Mouse (Mus musculus) lung, embryonic 15.5 days (tissue): ENCODE measurements around the gene Haus2. TPM values are rescaled to one million over a fixed set of nuclear protein-coding genes. Genes with fewer than 3 reads are reported as not detected.
"Not testable (repeated sequence)": the region's sequence is repeated elsewhere in the genome, so short reads cannot be mapped to it uniquely, and the experiment has no call there.

ENCODE experiments used
- ATAC-seq: fragments of 200-750 bp; cut with Nextera tagmentation; 2 replicates; pipeline ENCODE4 v1.8.0; 2017; ENCODE audit warnings: moderate number of reproducible peaks, borderline replicate concordance; ENCODE audit not compliant: low FRiP score, low TSS enrichment; ENCODE audit errors: extremely low read depth
- H3K27ac ChIP-seq: fragments of 300-500 bp; sonication (generic); 2 replicates; pipeline ENCODE4 v1.5.1; 2015; ENCODE audit warnings: moderate library complexity, mild to moderate bottlenecking, inconsistent platforms
- H3K27me3 ChIP-seq: fragments of 300-500 bp; sonication (generic); 2 replicates; pipeline ENCODE4 v1.6.1; 2015; ENCODE audit warnings: inconsistent platforms
- H3K36me3 ChIP-seq: fragments of 300-500 bp; sonication (generic); 2 replicates; pipeline ENCODE4 v1.6.1; 2015; ENCODE audit warnings: inconsistent platforms
- H3K4me1 ChIP-seq: fragments of 300-500 bp; sonication (generic); 2 replicates; pipeline ENCODE4 v1.6.1; 2015; ENCODE audit warnings: inconsistent platforms
- H3K4me2 ChIP-seq: fragments of 300-500 bp; sonication (generic); 2 replicates; pipeline ENCODE4 v1.6.1; 2015; ENCODE audit warnings: inconsistent platforms, mild to moderate bottlenecking, moderate library complexity
- H3K4me3 ChIP-seq: fragments of 300-500 bp; sonication (generic); 2 replicates; pipeline ENCODE4 v1.5.1; 2015; ENCODE audit warnings: mild to moderate bottlenecking, inconsistent platforms
- H3K9ac ChIP-seq: fragments of 300-500 bp; sonication (generic); 2 replicates; pipeline ENCODE4 v1.6.1; 2015; ENCODE audit warnings: inconsistent platforms
- H3K9me3 ChIP-seq: fragments of 300-500 bp; sonication (generic); 2 replicates; pipeline ENCODE4 v1.6.1; 2016; ENCODE audit warnings: inconsistent platforms
- WGBS: fragments of 180-500 bp; shearing (Covaris S2); methylation state at CpG from one replicate; pipeline ENCODE4 v1.1.7; 2015; 5-methylcytosine and 5-hydroxymethylcytosine counted together
- polyA plus RNA-seq: library from polyadenylated mRNA; unstranded; fragments of >200 nt; fragmentation: Nextera tagmentation; extraction: Ambion mirVana; gene quantifications from 2 replicates; pipeline ENCODE4 v1.2.1, GENCODE M21; 2015

Haus2 gene
- 21.9 and 25.4 TPM in 2 replicates for polyA plus RNA-seq

DNA sequence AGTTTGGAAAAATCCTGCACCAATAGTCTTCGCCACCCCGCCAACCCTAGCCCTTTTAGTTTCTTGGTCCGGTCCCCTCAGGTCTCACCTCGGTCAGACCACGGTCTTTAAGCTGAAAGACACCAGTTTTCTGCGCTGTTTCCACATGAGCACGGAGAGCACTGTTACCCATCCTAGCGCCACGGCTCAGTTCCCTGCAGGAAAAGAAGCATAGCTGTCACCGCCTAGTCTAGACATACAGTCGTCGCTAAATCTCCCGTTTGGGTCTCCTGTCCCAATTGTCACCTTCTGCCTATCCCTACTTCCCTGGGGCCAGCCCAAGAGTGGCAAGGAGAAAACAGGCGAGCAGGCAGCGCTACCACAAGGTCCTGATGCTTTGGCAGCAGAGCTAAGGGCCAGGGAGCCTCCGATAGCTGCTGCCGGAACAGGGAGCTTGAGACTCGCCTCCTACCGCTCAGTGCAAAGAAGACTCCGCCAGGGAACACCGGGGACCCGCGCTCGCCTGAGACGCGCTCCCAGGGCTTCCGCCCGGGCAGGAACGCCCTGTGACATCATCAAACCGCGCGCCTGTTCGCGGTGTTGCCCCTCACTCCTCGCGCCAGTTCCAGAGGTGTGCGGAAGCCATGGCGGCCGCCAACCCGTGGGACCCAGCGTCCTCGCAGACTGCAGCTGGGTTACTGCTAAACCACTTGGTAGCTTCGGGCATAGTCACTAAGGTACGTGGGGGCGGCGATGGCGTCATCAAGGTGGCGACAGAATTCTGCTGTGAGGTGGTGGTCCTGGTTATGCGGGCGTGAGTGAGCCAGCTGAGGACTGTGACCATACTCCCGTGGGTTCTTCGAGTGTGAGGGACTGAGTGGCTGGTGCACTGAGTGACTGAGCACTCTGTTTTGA lies at the start of gene Haus2, which contains the start of gene Lrrc57:
Haus2 (plus strand) TSS at position 554 of the 894 bp plus-strand sequence.
Lrrc57 (minus strand) TSS at position 691 of the 894 bp plus-strand sequence.
- H3K36me3 ChIP-seq, result peaks cover 13% of the 10 kb centered on the region; the same call in 1 of the 2 replicates
- no peaks in the 10 kb centered on the region for H3K9me3 ChIP-seq
- peak within 1 kb of the TSS; percentile 78 for H3K9ac ChIP-seq
- no peaks in the 10 kb centered on the region for H3K27me3 ChIP-seq
- H3K4me1 ChIP-seq, result peaks cover 20% of the 10 kb centered on the region
- peak within 1 kb of the TSS; percentile 73 for H3K4me2 ChIP-seq
- 0% methylated on average over 52 of the region's 52 CpGs for WGBS
- peak within 1 kb of the TSS; percentile 92 for H3K27ac ChIP-seq
- peak within 1 kb of the TSS; percentile 89 for H3K4me3 ChIP-seq
- peak; percentile 97 for ATAC-seq

GRCm38 (mm10) chr2:120561524-120561923 lies 47.7 kb upstream of the Haus2 start:
- no peak overlapping the region for H3K9ac ChIP-seq
- ATAC-seq, result no peak
- no peaks in the 10 kb centered on the region for H3K27me3 ChIP-seq
- 67% methylated on average over 1 of the region's 1 CpGs for WGBS
- H3K36me3 ChIP-seq, result no peaks in the 10 kb centered on the region
- no peaks in the 10 kb centered on the region for H3K9me3 ChIP-seq
- no peak overlapping the region for H3K4me3 ChIP-seq
- peaks cover 17% of the 10 kb centered on the region for H3K4me1 ChIP-seq
- no peak overlapping the region for H3K27ac ChIP-seq
- no peak overlapping the region for H3K4me2 ChIP-seq

DNA sequence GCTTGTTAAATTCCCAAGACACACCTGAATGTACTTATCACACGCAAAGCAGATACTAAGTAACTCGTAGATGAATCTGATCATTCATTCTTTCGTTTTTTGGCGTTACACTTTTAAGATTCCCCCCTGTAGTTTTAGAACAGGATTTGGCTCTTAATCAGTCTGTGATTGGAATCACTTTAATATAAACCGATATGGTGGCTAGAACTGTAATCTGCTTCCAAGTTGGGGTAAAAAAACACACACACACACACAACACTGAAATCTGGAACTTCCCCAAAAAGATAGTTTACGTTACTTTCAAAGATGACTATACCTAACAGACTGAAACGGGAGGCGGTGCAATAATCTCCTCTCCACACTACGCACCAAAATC lies 46.3 kb upstream of the Haus2 start:
- ATAC-seq, result no peak
- Histone ChIP-seq H3K4me2 (peak overlapping the region; percentile 71), H3K4me1 (peaks cover 17% of the 10 kb centered on the region), H3K36me3 (no peaks in the 10 kb centered on the region), H3K27me3 (no peaks in the 10 kb centered on the region), H3K9me3 (no peaks in the 10 kb centered on the region), H3K27ac (no peak overlapping the region), H3K4me3 (peak overlapping the region; percentile 82), H3K9ac (peak overlapping the region; percentile 88)
- 17% methylated on average over 9 of the region's 9 CpGs for WGBS

DNA sequence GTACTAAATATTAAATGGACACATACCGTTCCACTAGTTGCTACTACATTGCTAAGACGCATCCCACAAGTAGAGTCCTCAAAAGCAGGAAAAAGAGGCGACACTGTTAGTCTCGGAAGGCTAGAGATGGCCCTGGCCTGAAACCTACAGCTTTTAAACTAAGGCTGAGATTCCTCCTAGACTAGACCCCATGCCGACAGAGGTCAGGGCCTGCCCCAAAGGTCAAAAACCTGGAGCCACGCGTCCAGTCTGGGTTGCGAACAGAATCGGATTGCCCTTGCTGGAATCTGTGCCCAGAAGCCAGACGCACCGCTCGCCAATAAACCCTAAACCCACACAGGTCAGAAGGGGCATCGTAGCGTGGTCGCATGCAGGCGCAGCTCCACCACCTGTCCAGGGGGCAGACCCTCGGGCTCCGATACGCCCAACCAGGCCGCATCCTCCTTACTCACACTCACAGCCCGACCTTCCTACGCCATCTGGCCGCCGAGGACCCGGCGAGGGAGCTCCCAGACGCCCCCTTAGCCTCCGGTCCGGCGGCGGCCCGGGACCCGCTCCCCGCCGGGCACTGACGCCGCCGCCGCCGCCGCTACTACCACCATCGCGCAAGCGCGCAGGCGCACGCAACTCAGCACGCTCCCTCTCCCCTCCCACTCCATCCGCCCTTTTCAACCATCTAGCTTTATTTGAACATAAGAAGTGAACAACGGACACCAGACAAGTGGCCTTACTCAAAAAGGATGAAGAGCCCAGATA lies 45.8 kb upstream of the Haus2 start, which contains the start of gene Zfp106:
Zfp106 (minus strand) TSS at position 609 of the 756 bp plus-strand sequence.
- ATAC-seq, result peak; percentile 66; the same call in 1 of the 2 replicates
- WGBS, result under 1% methylated on average over 50 of the region's 50 CpGs
- no peaks in the 10 kb centered on the region for H3K27me3 ChIP-seq
- no peaks in the 10 kb centered on the region for H3K9me3 ChIP-seq
- H3K36me3 ChIP-seq, result no peaks in the 10 kb centered on the region
- H3K4me2 ChIP-seq, result peak within 1 kb of the TSS; percentile 71
- H3K4me3 ChIP-seq, result peak within 1 kb of the TSS; percentile 82
- peak within 1 kb of the TSS; percentile 88 for H3K9ac ChIP-seq
- H3K4me1 ChIP-seq, result peaks cover 17% of the 10 kb centered on the region
- H3K27ac ChIP-seq, result peak within 1 kb of the TSS; percentile 61

- not testable (repeated sequence) for ATAC-seq, H3K27me3 ChIP-seq, H3K27ac ChIP-seq, H3K9me3 ChIP-seq, H3K4me3 ChIP-seq, H3K9ac ChIP-seq, H3K4me2 ChIP-seq, H3K36me3 ChIP-seq
- 87% methylated on average over 4 of the region's 4 CpGs for WGBS
- H3K4me1 ChIP-seq, result peaks cover 25% of the 10 kb centered on the region
These were observed 44.5 kb upstream of the Haus2 start for GRCm38 (mm10) chr2:120564548-120565188.

- H3K4me1 ChIP-seq, result peaks cover 25% of the 10 kb centered on the region
- no peaks in the 10 kb centered on the region for H3K27me3 ChIP-seq
- H3K9me3 ChIP-seq, result no peaks in the 10 kb centered on the region
- no peak overlapping the region for H3K9ac ChIP-seq
- no peak for ATAC-seq
- H3K36me3 ChIP-seq, result no peaks in the 10 kb centered on the region
- WGBS, result 70% methylated on average over 2 of the region's 2 CpGs
- H3K4me3 ChIP-seq, result no peak overlapping the region
- H3K4me2 ChIP-seq, result no peak overlapping the region
- no peak overlapping the region for H3K27ac ChIP-seq
These were observed 43.8 kb upstream of the Haus2 start for GRCm38 (mm10) chr2:120565363-120565762.

DNA sequence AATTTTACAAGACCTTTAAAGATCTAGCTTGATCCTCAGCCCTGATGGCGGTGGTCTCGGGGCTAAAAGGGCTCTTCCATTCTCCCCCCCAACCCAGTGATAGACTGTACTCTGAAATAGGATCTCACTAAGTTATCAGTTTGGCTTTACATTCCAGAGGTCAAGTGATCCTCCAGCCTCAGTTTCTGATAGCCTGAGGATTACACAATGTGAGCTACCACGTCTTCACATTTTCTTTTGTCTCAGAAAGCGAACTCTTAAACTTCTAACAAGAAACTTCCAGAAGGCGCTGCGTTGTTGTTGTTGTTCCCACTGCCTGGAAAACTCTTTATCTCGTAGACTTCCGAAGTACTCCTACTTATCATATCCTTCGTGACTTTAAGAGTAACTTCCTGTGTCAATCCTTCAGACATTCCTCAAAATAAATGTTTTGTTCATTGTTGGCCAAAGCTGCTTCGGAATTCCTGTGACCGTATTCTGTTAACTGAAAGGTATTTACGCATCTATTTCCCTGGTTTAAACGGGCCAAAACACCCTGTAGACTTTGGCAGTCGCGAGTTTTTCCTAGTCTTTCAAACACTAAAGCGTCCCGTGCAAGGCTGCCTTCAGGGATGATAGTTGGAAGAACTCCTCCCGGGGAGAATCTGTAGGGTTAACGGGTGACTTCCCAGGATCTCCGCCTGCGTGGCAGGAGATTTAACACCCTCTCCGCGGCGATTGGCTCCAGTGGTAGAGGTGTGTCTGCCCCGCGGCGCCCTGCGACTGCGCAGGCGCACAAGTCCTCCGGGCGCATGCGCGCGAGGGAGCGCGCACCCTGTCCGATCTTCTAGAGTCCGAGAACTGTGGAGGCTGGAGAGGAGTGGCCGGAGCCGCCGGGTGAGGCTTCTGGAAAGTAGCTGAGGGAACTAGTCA lies 42.0 kb upstream of the Haus2 start, which contains the start of gene Snap23:
Snap23 (plus strand) TSS at position 786 of the 912 bp plus-strand sequence.
- peak within 1 kb of the TSS; percentile 92 for H3K27ac ChIP-seq
- H3K27me3 ChIP-seq, result no peaks in the 10 kb centered on the region
- under 1% methylated on average over 42 of the region's 42 CpGs for WGBS
- H3K4me1 ChIP-seq, result peaks cover 20% of the 10 kb centered on the region
- peak; percentile 96 for ATAC-seq
- peak within 1 kb of the TSS; percentile 66 for H3K4me2 ChIP-seq
- no peaks in the 10 kb centered on the region for H3K9me3 ChIP-seq
- peak within 1 kb of the TSS; percentile 61 for H3K4me3 ChIP-seq
- peak within 1 kb of the TSS; percentile 69 for H3K9ac ChIP-seq
- H3K36me3 ChIP-seq, result peaks cover 4% of the 10 kb centered on the region

DNA sequence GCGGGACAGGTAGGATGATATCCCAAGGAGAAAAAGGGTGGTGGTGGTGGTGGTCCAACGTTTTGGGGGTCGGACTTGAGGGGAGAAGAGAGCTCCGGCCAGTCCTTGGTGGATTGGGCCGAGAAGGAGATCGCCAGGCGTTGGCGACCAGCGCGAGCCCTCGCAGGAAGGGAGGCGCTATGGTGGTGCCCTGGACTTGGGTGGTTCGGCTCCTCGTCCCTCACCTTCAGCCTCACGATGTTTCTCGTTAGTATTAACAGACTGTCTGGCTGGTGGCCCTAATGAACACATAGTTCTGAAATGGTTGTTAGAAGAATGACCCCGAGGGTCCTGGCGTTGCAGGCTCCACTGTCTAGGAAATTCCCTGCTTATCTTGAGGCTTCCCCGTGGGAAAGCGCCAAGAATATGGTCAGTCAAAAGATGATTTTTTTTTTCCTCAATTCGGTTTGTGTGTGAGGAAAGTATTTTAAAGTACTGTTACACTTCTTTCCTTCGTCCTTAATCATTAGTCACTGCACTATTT lies 41.3 kb upstream of the Haus2 start:
- Histone ChIP-seq H3K9ac (peak overlapping the region; percentile 69), H3K27me3 (no peaks in the 10 kb centered on the region), H3K4me1 (peaks cover 14% of the 10 kb centered on the region), H3K36me3 (peaks cover 4% of the 10 kb centered on the region), H3K4me3 (peak overlapping the region; percentile 61), H3K9me3 (no peaks in the 10 kb centered on the region), H3K4me2 (peak overlapping the region; percentile 66), H3K27ac (peak overlapping the region; percentile 92)
- ATAC-seq, result peak; percentile 61
- under 1% methylated on average over 22 of the region's 22 CpGs for WGBS

GRCm38 (mm10) chr2:120571081-120571480 lies 38.1 kb upstream of the Haus2 start:
- Histone ChIP-seq H3K36me3 (peaks cover 4% of the 10 kb centered on the region), H3K4me2 (no peak overlapping the region), H3K27me3 (no peaks in the 10 kb centered on the region), H3K9ac (no peak overlapping the region), H3K4me1 (peaks cover 8% of the 10 kb centered on the region), H3K4me3 (no peak overlapping the region), H3K27ac (no peak overlapping the region), H3K9me3 (no peaks in the 10 kb centered on the region)
- WGBS, result 95% methylated on average over 3 of the region's 3 CpGs
- ATAC-seq, result no peak

- not testable (repeated sequence) for H3K27ac ChIP-seq, H3K4me3 ChIP-seq, H3K36me3 ChIP-seq, H3K4me1 ChIP-seq, H3K27me3 ChIP-seq, H3K9me3 ChIP-seq, ATAC-seq, H3K4me2 ChIP-seq, H3K9ac ChIP-seq
- 95% methylated on average over 3 of the region's 3 CpGs for WGBS
These were observed 37.0 kb upstream of the Haus2 start for GRCm38 (mm10) chr2:120572161-120572560.
